In the genomic region with DNA sequence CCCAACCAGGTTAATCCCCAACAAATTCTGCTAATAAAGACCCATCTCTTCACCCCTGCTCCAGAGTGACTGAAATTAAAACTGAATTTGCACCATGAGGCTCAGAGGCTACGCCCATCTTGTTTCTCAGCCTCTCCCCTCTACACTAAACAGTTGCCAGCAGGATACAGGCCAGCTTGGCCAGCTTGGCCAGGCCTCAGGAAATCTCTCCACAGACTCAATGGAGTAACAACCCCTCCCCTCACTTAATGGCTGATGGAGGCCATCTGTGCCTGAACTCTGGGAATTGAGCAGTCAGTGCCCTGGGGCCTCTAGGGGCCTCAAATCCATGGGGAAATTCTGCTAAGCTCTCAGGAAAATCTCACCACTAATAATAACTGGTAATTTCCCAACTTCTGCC, we compare ENCODE assay signal across 9 mouse cellular contexts.
DNase-seq lines count a peak whose midpoint lies in the region; ATAC-seq lines count a peak whose summit lies in the region.
"Had no signal": no experiment of that assay in that cellular context is flagged by ENCODE, and none has a peak within 500 bp of the region (broad histone marks: within the 10 kb centered on the region; RNA-seq: fewer than 3 reads in every experiment).

No protein-coding gene starts in this region.

- H3K27me3 ChIP-seq in heart, embryonic 11.5 days (ENCODE audit: control insufficient read depth, insufficient read depth, low read length), result no peaks in the 10 kb centered on the region
- no peaks in the 10 kb centered on the region for H3K27me3 ChIP-seq in embryonic facial prominence, embryonic 15.5 days
- no peaks in the 10 kb centered on the region for H3K27me3 ChIP-seq in liver, embryonic 11.5 days (replicated peaks; ENCODE audit: control insufficient read depth, insufficient read depth, low read length)

- no peaks in the 10 kb centered on the region for H3K9me3 ChIP-seq in heart, embryonic 11.5 days (replicated peaks; ENCODE audit: control insufficient read depth, low read length)
- no peaks in the 10 kb centered on the region for H3K9me3 ChIP-seq in embryonic facial prominence, embryonic 15.5 days (replicated peaks)
- H3K9me3 ChIP-seq in liver, embryonic 11.5 days (ENCODE audit: control insufficient read depth, low read length), result no peaks in the 10 kb centered on the region

- H3K4me2 ChIP-seq in heart, embryonic 11.5 days, result no peak overlapping the region
- H3K4me2 ChIP-seq in embryonic facial prominence, embryonic 15.5 days (replicated peaks), result no peak overlapping the region
- H3K4me2 ChIP-seq in liver, embryonic 11.5 days, result no peak overlapping the region

- no peak overlapping the region for H3K27ac ChIP-seq in heart, embryonic 11.5 days (ENCODE audit: low read depth, low read length)
- no peak overlapping the region for H3K27ac ChIP-seq in embryonic facial prominence, embryonic 15.5 days (replicated peaks)
- H3K27ac ChIP-seq in liver, embryonic 11.5 days (ENCODE audit: low read depth, low read length), result no peak overlapping the region
- H3K27ac ChIP-seq: macrophage had no signal

- peak; percentile 84 to 86 for DNase-seq in heart, adult 18-20 months
- DNase-seq in adrenal gland, postnatal 25 days, result peak; percentile 10
- DNase-seq in kidney, adult 18-20 months, result peak; percentile 31
- peak; percentile 71 for DNase-seq in lung, postnatal 14 days
- no peak for DNase-seq in thymus, postnatal 10 days (ENCODE audit: low spot score in 2 of 2)
- no peak for DNase-seq in liver, embryonic 11.5 days (ENCODE audit: low spot score)

- ATAC-seq in heart, embryonic 11.5 days (replicated peaks; ENCODE audit: insufficient number of reproducible peaks, low FRiP score, low TSS enrichment), result no peak
- peak; percentile 70; the same call in 1 of the 2 replicates for ATAC-seq in embryonic facial prominence, embryonic 15.5 days (ENCODE audit: insufficient number of reproducible peaks, low FRiP score, low TSS enrichment, low read depth)
- ATAC-seq in liver, embryonic 11.5 days (replicated peaks; ENCODE audit: low FRiP score), result no peak

- 41% methylated on average over 1 of the region's 1 CpGs for WGBS in heart, embryonic 11.5 days (ENCODE audit: insufficient replicate concordance)
- 46% methylated on average over 1 of the region's 1 CpGs for WGBS in embryonic facial prominence, embryonic 15.5 days
- 61% methylated on average over 1 of the region's 1 CpGs for WGBS in liver, embryonic 11.5 days

- no peak overlapping the region for H3K9ac ChIP-seq in heart, embryonic 11.5 days (ENCODE audit: low read depth, low read length)
- no peak overlapping the region for H3K9ac ChIP-seq in embryonic facial prominence, embryonic 15.5 days
- no peak overlapping the region for H3K9ac ChIP-seq in liver, embryonic 11.5 days (ENCODE audit: low read depth, low read length)

- no peaks in the 10 kb centered on the region for H3K36me3 ChIP-seq in heart, embryonic 11.5 days (ENCODE audit: control insufficient read depth, insufficient read depth, low read length)
- H3K36me3 ChIP-seq in embryonic facial prominence, embryonic 15.5 days, result no peaks in the 10 kb centered on the region
- H3K36me3 ChIP-seq in liver, embryonic 11.5 days (ENCODE audit: control insufficient read depth, insufficient read depth, low read length), result no peaks in the 10 kb centered on the region

- H3K4me3 ChIP-seq in heart, embryonic 11.5 days (ENCODE audit: low read depth, low read length), result no peak overlapping the region
- H3K4me3 ChIP-seq in embryonic facial prominence, embryonic 15.5 days (replicated peaks), result no peak overlapping the region
- H3K4me3 ChIP-seq in liver, embryonic 11.5 days (ENCODE audit: low read depth, low read length), result no peak overlapping the region

- H3K4me1 ChIP-seq in heart, embryonic 11.5 days (ENCODE audit: control insufficient read depth, insufficient read depth, low read length), result no peaks in the 10 kb centered on the region
- H3K4me1 ChIP-seq in embryonic facial prominence, embryonic 15.5 days, result peaks cover 6% of the 10 kb centered on the region; the same call in 1 of the 2 replicates
- no peaks in the 10 kb centered on the region for H3K4me1 ChIP-seq in liver, embryonic 11.5 days (replicated peaks; ENCODE audit: control insufficient read depth, insufficient read depth, low read length)

Comparison
In these comparisons a context has a peak if more than half of its experiments do, and no peak if none do; other contexts are left out.
1. DNase-seq: peak in heart, adult 18-20 months (2 of 2), adrenal gland, postnatal 25 days (single experiment), kidney, adult 18-20 months (single experiment) and lung, postnatal 14 days (single experiment); none in thymus, postnatal 10 days (0 of 2) and liver, embryonic 11.5 days (single experiment).